Mouse (Mus musculus): ENCODE data around the gene Aldh3b3. TPM values are rescaled to one million over a fixed set of nuclear protein-coding genes. Genes with fewer than 3 reads are reported as not detected.

Aldh3b3 gene
- polyA plus RNA-seq, 1 experiment from 2014 or later: not detected

GRCm38 (mm10) chr19:3923586-3923985 is 34.9 kb upstream of the Aldh3b3 start:
- H3K4me2 ChIP-seq (ENCODE audit: low read depth, severe bottlenecking): no peak overlapping the region
- no peaks in the 10 kb centered on the region for H3K4me1 ChIP-seq (ENCODE audit: control insufficient read depth, insufficient read depth, low read length)
- no peaks in the 10 kb centered on the region for H3K36me3 ChIP-seq (ENCODE audit: control insufficient read depth, insufficient read depth, low read length)
- no peak for DNase-seq (ENCODE audit: low spot score)
- no peak overlapping the region for H3K9ac ChIP-seq (ENCODE audit: low read length)
- no peak overlapping the region for H3K27ac ChIP-seq (replicated peaks; ENCODE audit: low read depth, low read length)
- H3K27me3 ChIP-seq (ENCODE audit: control insufficient read depth, insufficient read depth, low read length): no peaks in the 10 kb centered on the region
- no peaks in the 10 kb centered on the region for H3K9me3 ChIP-seq (ENCODE audit: control insufficient read depth, low read length)
- no peak overlapping the region for H3K4me3 ChIP-seq (ENCODE audit: low read depth, low read length)
- no peak for ATAC-seq (ENCODE audit: insufficient number of reproducible peaks, low FRiP score, low TSS enrichment, low read depth)
- WGBS: 56% methylated on average over 13 of the region's 13 CpGs

GRCm38 (mm10) chr19:3924190-3924589 is 34.3 kb upstream of the Aldh3b3 start:
- WGBS: 80% methylated on average over 8 of the region's 8 CpGs
- H3K9me3 ChIP-seq (ENCODE audit: control insufficient read depth, low read length): no peaks in the 10 kb centered on the region
- no peak overlapping the region for H3K9ac ChIP-seq (ENCODE audit: low read length)
- no peak overlapping the region for H3K4me3 ChIP-seq (ENCODE audit: low read depth, low read length)
- no peaks in the 10 kb centered on the region for H3K27me3 ChIP-seq (ENCODE audit: control insufficient read depth, insufficient read depth, low read length)
- no peak overlapping the region for H3K27ac ChIP-seq (replicated peaks; ENCODE audit: low read depth, low read length)
- no peaks in the 10 kb centered on the region for H3K36me3 ChIP-seq (ENCODE audit: control insufficient read depth, insufficient read depth, low read length)
- ATAC-seq (ENCODE audit: insufficient number of reproducible peaks, low FRiP score, low TSS enrichment, low read depth) (no peak), DNase-seq (ENCODE audit: low spot score) (no peak)
- H3K4me1 ChIP-seq (ENCODE audit: control insufficient read depth, insufficient read depth, low read length): no peaks in the 10 kb centered on the region
- no peak overlapping the region for H3K4me2 ChIP-seq (ENCODE audit: low read depth, severe bottlenecking)

- no peaks in the 10 kb centered on the region for H3K27me3 ChIP-seq (ENCODE audit: control insufficient read depth, insufficient read depth, low read length)
- H3K4me1 ChIP-seq (ENCODE audit: control insufficient read depth, insufficient read depth, low read length): no peaks in the 10 kb centered on the region
- H3K4me2 ChIP-seq (ENCODE audit: low read depth, severe bottlenecking): no peak overlapping the region
- H3K27ac ChIP-seq (replicated peaks; ENCODE audit: low read depth, low read length): no peak overlapping the region
- H3K9ac ChIP-seq (ENCODE audit: low read length): no peak overlapping the region
- H3K4me3 ChIP-seq (ENCODE audit: low read depth, low read length): no peak overlapping the region
- 90% methylated on average over 7 of the region's 7 CpGs for WGBS
- ATAC-seq (ENCODE audit: insufficient number of reproducible peaks, low FRiP score, low TSS enrichment, low read depth) (no peak), DNase-seq (ENCODE audit: low spot score) (no peak)
- H3K36me3 ChIP-seq (ENCODE audit: control insufficient read depth, insufficient read depth, low read length): no peaks in the 10 kb centered on the region
- H3K9me3 ChIP-seq (ENCODE audit: control insufficient read depth, low read length): no peaks in the 10 kb centered on the region
Observed at GRCm38 (mm10) chr19:3924868-3925267, 33.6 kb upstream of the Aldh3b3 start.

GRCm38 (mm10) chr19:3925859-3926258 is 32.6 kb upstream of the Aldh3b3 start:
- Histone ChIP-seq H3K27ac (replicated peaks; ENCODE audit: low read depth, low read length) (no peak overlapping the region), H3K27me3 (ENCODE audit: control insufficient read depth, insufficient read depth, low read length) (no peaks in the 10 kb centered on the region), H3K36me3 (ENCODE audit: control insufficient read depth, insufficient read depth, low read length) (no peaks in the 10 kb centered on the region), H3K4me2 (ENCODE audit: low read depth, severe bottlenecking) (no peak overlapping the region), H3K4me1 (ENCODE audit: control insufficient read depth, insufficient read depth, low read length) (no peaks in the 10 kb centered on the region), H3K4me3 (ENCODE audit: low read depth, low read length) (no peak overlapping the region), H3K9me3 (ENCODE audit: control insufficient read depth, low read length) (no peaks in the 10 kb centered on the region), H3K9ac (ENCODE audit: low read length) (no peak overlapping the region)
- ATAC-seq (ENCODE audit: insufficient number of reproducible peaks, low FRiP score, low TSS enrichment, low read depth) (no peak), DNase-seq (ENCODE audit: low spot score) (no peak)
- 85% methylated on average over 6 of the region's 6 CpGs for WGBS

- H3K27ac ChIP-seq (replicated peaks; ENCODE audit: low read depth, low read length): no peak overlapping the region
- H3K4me1 ChIP-seq (ENCODE audit: control insufficient read depth, insufficient read depth, low read length): no peaks in the 10 kb centered on the region
- H3K4me2 ChIP-seq (ENCODE audit: low read depth, severe bottlenecking): no peak overlapping the region
- H3K27me3 ChIP-seq (ENCODE audit: control insufficient read depth, insufficient read depth, low read length): no peaks in the 10 kb centered on the region
- DNase-seq (ENCODE audit: low spot score) (no peak), ATAC-seq (ENCODE audit: insufficient number of reproducible peaks, low FRiP score, low TSS enrichment, low read depth) (no peak)
- no peak overlapping the region for H3K4me3 ChIP-seq (ENCODE audit: low read depth, low read length)
- no peaks in the 10 kb centered on the region for H3K9me3 ChIP-seq (ENCODE audit: control insufficient read depth, low read length)
- H3K36me3 ChIP-seq (ENCODE audit: control insufficient read depth, insufficient read depth, low read length): no peaks in the 10 kb centered on the region
- WGBS: 68% methylated on average over 3 of the region's 3 CpGs
- H3K9ac ChIP-seq (ENCODE audit: low read length): no peak overlapping the region
Observed at GRCm38 (mm10) chr19:3926279-3926678, 32.2 kb upstream of the Aldh3b3 start.

- no peak for ATAC-seq (ENCODE audit: insufficient number of reproducible peaks, low FRiP score, low TSS enrichment, low read depth)
- H3K27me3 ChIP-seq (ENCODE audit: control insufficient read depth, insufficient read depth, low read length): no peaks in the 10 kb centered on the region
- WGBS: 67% methylated on average over 6 of the region's 6 CpGs
- no peak overlapping the region for H3K27ac ChIP-seq (replicated peaks; ENCODE audit: low read depth, low read length)
- no peak overlapping the region for H3K4me3 ChIP-seq (ENCODE audit: low read depth, low read length)
- no peak overlapping the region for H3K4me2 ChIP-seq (ENCODE audit: low read depth, severe bottlenecking)
- no peaks in the 10 kb centered on the region for H3K9me3 ChIP-seq (ENCODE audit: control insufficient read depth, low read length)
- no peaks in the 10 kb centered on the region for H3K36me3 ChIP-seq (ENCODE audit: control insufficient read depth, insufficient read depth, low read length)
- DNase-seq (ENCODE audit: low spot score): no peak
- no peak overlapping the region for H3K9ac ChIP-seq (ENCODE audit: low read length)
- no peaks in the 10 kb centered on the region for H3K4me1 ChIP-seq (ENCODE audit: control insufficient read depth, insufficient read depth, low read length)
Observed at GRCm38 (mm10) chr19:3926685-3927084, 31.8 kb upstream of the Aldh3b3 start.

- H3K9ac ChIP-seq (ENCODE audit: low read length): no peak overlapping the region
- H3K27ac ChIP-seq (replicated peaks; ENCODE audit: low read depth, low read length): no peak overlapping the region
- H3K36me3 ChIP-seq (ENCODE audit: control insufficient read depth, insufficient read depth, low read length): no peaks in the 10 kb centered on the region
- ATAC-seq (ENCODE audit: insufficient number of reproducible peaks, low FRiP score, low TSS enrichment, low read depth): no peak
- no peaks in the 10 kb centered on the region for H3K27me3 ChIP-seq (ENCODE audit: control insufficient read depth, insufficient read depth, low read length)
- no peaks in the 10 kb centered on the region for H3K9me3 ChIP-seq (ENCODE audit: control insufficient read depth, low read length)
- no peak overlapping the region for H3K4me2 ChIP-seq (ENCODE audit: low read depth, severe bottlenecking)
- H3K4me3 ChIP-seq (ENCODE audit: low read depth, low read length): no peak overlapping the region
- no peak for DNase-seq (ENCODE audit: low spot score)
- WGBS: 89% methylated on average over 4 of the region's 4 CpGs
- H3K4me1 ChIP-seq (ENCODE audit: control insufficient read depth, insufficient read depth, low read length): no peaks in the 10 kb centered on the region
Observed at GRCm38 (mm10) chr19:3927989-3928388, 30.5 kb upstream of the Aldh3b3 start.

- H3K36me3 ChIP-seq (ENCODE audit: control insufficient read depth, insufficient read depth, low read length): no peaks in the 10 kb centered on the region
- no peaks in the 10 kb centered on the region for H3K4me1 ChIP-seq (ENCODE audit: control insufficient read depth, insufficient read depth, low read length)
- H3K9me3 ChIP-seq (ENCODE audit: control insufficient read depth, low read length): no peaks in the 10 kb centered on the region
- ATAC-seq (ENCODE audit: insufficient number of reproducible peaks, low FRiP score, low TSS enrichment, low read depth) (no peak), DNase-seq (ENCODE audit: low spot score) (no peak)
- H3K4me3 ChIP-seq (ENCODE audit: low read depth, low read length): no peak overlapping the region
- no peak overlapping the region for H3K27ac ChIP-seq (replicated peaks; ENCODE audit: low read depth, low read length)
- H3K27me3 ChIP-seq (ENCODE audit: control insufficient read depth, insufficient read depth, low read length): no peaks in the 10 kb centered on the region
- no peak overlapping the region for H3K4me2 ChIP-seq (ENCODE audit: low read depth, severe bottlenecking)
- 87% methylated on average over 4 of the region's 4 CpGs for WGBS
- H3K9ac ChIP-seq (ENCODE audit: low read length): no peak overlapping the region
Observed at GRCm38 (mm10) chr19:3928779-3929178, 29.7 kb upstream of the Aldh3b3 start.

GRCm38 (mm10) chr19:3929211-3929941 is 29.1 kb upstream of the Aldh3b3 start, which contains the start of gene Aldh3b1:
Gene Aldh3b1 (minus strand): TSS chr19:3929808.
- Histone ChIP-seq H3K27ac (replicated peaks; ENCODE audit: low read depth, low read length) (no peak within 1 kb of the TSS), H3K36me3 (ENCODE audit: control insufficient read depth, insufficient read depth, low read length) (no peaks in the 10 kb centered on the region), H3K4me3 (ENCODE audit: low read depth, low read length) (no peak within 1 kb of the TSS), H3K4me2 (ENCODE audit: low read depth, severe bottlenecking) (no peak within 1 kb of the TSS), H3K27me3 (ENCODE audit: control insufficient read depth, insufficient read depth, low read length) (no peaks in the 10 kb centered on the region), H3K9ac (ENCODE audit: low read length) (no peak within 1 kb of the TSS), H3K4me1 (ENCODE audit: control insufficient read depth, insufficient read depth, low read length) (no peaks in the 10 kb centered on the region), H3K9me3 (ENCODE audit: control insufficient read depth, low read length) (no peaks in the 10 kb centered on the region)
- WGBS: 72% methylated on average over 12 of the region's 12 CpGs
- ATAC-seq (ENCODE audit: insufficient number of reproducible peaks, low FRiP score, low TSS enrichment, low read depth) (no peak), DNase-seq (ENCODE audit: low spot score) (no peak)
